Mouse (Mus musculus) cortical plate, adult 2 months (tissue): Measurements from ENCODE around the gene Lrrc3c.

Source experiments
- CTCF ChIP-seq: fragments of 200-500 bp; IDR thresholded peaks from 2 replicates; pipeline ENCODE4 v1.5.1; 2011; ENCODE audit warnings: mild to moderate bottlenecking, control low read depth, low read length; ENCODE audit not compliant: insufficient read depth; ENCODE audit errors: extremely low read depth
- POLR2A ChIP-seq: fragments of 200-500 bp; IDR thresholded peaks from 2 replicates; pipeline ENCODE4 v1.6.1; 2011; ENCODE audit warnings: mild to moderate bottlenecking, low read length, control low read depth; ENCODE audit not compliant: insufficient read depth; ENCODE audit errors: extremely low read depth

DNA sequence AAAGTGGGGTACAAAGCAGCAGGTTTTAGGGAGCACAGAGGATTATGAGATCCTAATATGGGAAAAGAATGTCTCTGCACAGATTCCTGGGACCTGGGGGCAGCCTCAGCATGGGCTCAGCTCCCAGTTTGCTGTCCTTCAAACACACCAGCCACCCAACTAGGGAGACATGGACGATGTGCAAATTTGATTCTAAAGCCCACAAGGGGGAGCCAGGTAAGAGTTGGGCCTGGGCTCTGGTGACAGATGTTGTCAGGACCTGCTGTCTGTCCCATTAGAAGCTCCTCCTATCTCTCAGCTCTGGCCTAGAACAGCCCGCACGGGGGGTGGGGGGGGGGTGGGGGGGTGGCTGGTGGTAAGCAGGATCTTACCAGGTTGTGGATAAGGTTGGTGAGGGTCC is 14.5 kb upstream of the Lrrc3c start:
- TF ChIP-seq CTCF, result no peak
- no peak for TF ChIP-seq POLR2A
